Mouse (Mus musculus): ENCODE data around the gene Cdh5. TPM values are rescaled to one million over a fixed set of nuclear protein-coding genes. Genes with fewer than 3 reads are reported as not detected.

The Cdh5 gene
- total and polyA plus RNA-seq, 3 experiments = 38.7 to 59.7 (median 57.2) TPM

- DNase-seq = no peak
Observed at GRCm38 (mm10) chr8:104188459-104188858, 87.0 kb downstream of the Cdh5 start.

DNA sequence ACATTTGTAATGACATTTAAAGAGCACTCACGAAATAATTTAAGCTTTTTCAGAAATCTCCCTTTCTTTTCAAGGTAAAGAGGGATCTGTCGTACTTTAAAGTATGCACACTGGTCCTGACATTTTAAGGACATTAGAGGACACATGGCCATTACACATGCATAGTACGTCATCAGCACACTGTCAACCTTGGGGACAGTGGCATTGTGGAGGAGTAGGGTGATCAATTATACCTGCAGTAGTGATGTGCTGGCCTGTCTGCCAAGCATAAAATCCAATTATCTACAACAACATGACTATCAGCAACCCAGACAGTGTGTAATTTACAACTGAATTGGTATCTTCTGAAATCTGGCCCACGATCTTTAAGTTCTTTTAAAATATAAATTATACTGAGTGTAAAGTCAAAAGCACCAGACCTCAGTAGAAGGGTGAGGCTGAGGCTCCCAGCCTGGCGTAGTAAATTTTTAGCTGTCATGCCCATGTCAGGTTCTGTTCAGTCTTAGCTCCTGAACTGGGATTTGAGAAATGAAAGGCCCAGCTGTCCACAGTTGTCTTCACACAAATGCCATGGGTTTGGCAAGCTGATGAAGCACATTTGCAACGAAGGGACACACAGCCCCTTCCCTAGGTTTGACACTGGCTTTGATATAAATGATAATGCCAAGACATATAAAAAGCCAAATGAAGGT, 89.5 kb downstream of the Cdh5 start:
- DNase-seq = peak; percentile 71

DNA sequence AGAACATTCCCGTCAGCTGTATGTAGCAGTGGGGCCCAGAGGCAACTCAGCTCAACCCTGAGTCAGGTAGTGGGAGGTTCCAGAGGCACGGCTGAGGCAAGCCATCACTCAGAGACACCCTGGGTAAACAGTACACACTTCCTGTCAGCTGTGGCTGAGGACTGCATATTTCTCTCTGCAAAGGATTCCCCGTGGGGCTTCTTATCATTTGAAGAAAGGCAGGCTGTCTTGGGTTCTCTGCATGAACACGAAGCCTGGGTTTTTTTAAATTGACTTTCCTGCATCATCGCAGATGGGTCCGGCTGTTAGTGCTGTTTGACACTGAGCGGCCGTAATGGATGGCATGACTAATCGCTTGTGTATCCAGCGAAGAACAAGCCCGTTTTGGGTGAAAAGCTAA, 90.1 kb downstream of the Cdh5 start:
- DNase-seq = peak; percentile 78

Other genes starting within 250 kb of the Cdh5 start
- 1 to 10 TPM; 4.6 to 7.2 TPM for gene Bean1, start 68.8 kb downstream of the Cdh5 start, total RNA-seq (2021)
- gene Bean1, start 68.8 kb downstream of the Cdh5 start, polyA plus RNA-seq (2012; rRNA removed) = 12.1 and 17.6 TPM in 2 replicates
- 10 to 100 TPM; 59.3 to 87.1 TPM for gene Tk2, start 146.9 kb downstream of the Cdh5 start, total RNA-seq (2021)
- 54.6 and 62.1 TPM in 2 replicates for gene Tk2, start 146.9 kb downstream of the Cdh5 start, polyA plus RNA-seq (2012; rRNA removed)
- 10 to 100 TPM; 49.2 to 99.6 TPM for gene Cklf, start 149.2 kb downstream of the Cdh5 start, total RNA-seq (2021)
- gene Cklf, start 149.2 kb downstream of the Cdh5 start, polyA plus RNA-seq (2012; rRNA removed) = 14.1 and 15.4 TPM in 2 replicates
- under 1 TPM; 0.58 to 0.73 TPM for gene Cmtm2a, start 191.6 kb downstream of the Cdh5 start, total RNA-seq (2021)
- 0.13 and 0.21 TPM in 2 replicates for gene Cmtm2a, start 191.6 kb downstream of the Cdh5 start, polyA plus RNA-seq (2012; rRNA removed)
- under 1 TPM in 1 of 2 experiments, not detected in 1; 0.23 TPM for gene Gm45711, start 208.5 kb downstream of the Cdh5 start, total RNA-seq (2021)
- 0.12 and 0.52 TPM in 2 replicates for gene Gm45711, start 208.5 kb downstream of the Cdh5 start, polyA plus RNA-seq (2012; rRNA removed)
- under 1 TPM in 1 of 2 experiments, not detected in 1; 0.29 TPM for gene Cmtm1, start 208.5 kb downstream of the Cdh5 start, total RNA-seq (2021)
- gene Cmtm1, start 208.5 kb downstream of the Cdh5 start, polyA plus RNA-seq (2012; rRNA removed) = 0.09 TPM in 1 of 2 replicates, not detected in the other
- gene Gm11020, start 219.9 kb downstream of the Cdh5 start, total RNA-seq (2021) = not detected
- gene Gm11020, start 219.9 kb downstream of the Cdh5 start, polyA plus RNA-seq (2012; rRNA removed) = not detected in 2 replicates
- gene Cmtm2b, start 220.6 kb downstream of the Cdh5 start, total RNA-seq (2021) = not detected
- gene Cmtm2b, start 220.6 kb downstream of the Cdh5 start, polyA plus RNA-seq (2012; rRNA removed) = not detected in 2 replicates
- 100 to 1,000 TPM in 1 of 2 experiments, 10 to 100 TPM in 1; 56.9 to 110 TPM for gene Cmtm3, start 237.8 kb downstream of the Cdh5 start, total RNA-seq (2021)
- 336 and 405 TPM in 2 replicates for gene Cmtm3, start 237.8 kb downstream of the Cdh5 start, polyA plus RNA-seq (2012; rRNA removed)